Mouse (Mus musculus) urinary bladder, adult 2 months (tissue): ENCODE data around the gene Gm7030. TPM values are rescaled to one million over a fixed set of nuclear protein-coding genes. Genes with fewer than 3 reads are reported as not detected.
A peak's percentile ranks its signal among the peaks of the same experiment; 100 is the strongest.
"Not testable (repeated sequence)": the region's sequence is repeated elsewhere in the genome, so short reads cannot be mapped to it uniquely, and the experiment has no call there.

Source experiments
- DNase-seq: peaks from one replicate; pipeline ENCODE4 v3.0.0; 2022; ENCODE audit warnings: low spot score
- polyA plus RNA-seq: library from polyadenylated mRNA; depleted of rRNA; stranded (reverse); fragments of >200 nt; gene quantifications from 2 replicates; pipeline ENCODE4 v1.2.3, GENCODE M21; 2012; rRNA removed

Gene Gm7030
- polyA plus RNA-seq, 1 experiment = not detected

- DNase-seq = not testable (repeated sequence)
Measured at GRCm38 (mm10) chr17:36082519-36083232, 46.5 kb downstream of the Gm7030 start.

GRCm38 (mm10) chr17:36081901-36082300, 47.3 kb downstream of the Gm7030 start:
- not testable (repeated sequence) for DNase-seq

GRCm38 (mm10) chr17:36060829-36061228, 68.4 kb downstream of the Gm7030 start:
- peak; percentile 67 for DNase-seq

Other genes with a start within 250 kb of the Gm7030 start
- gene Dhx16, start 249.6 kb downstream of the Gm7030 start, polyA plus RNA-seq = 53.4 and 57.7 TPM in 2 replicates
- gene 2310061I04Rik, start 232.0 kb downstream of the Gm7030 start, polyA plus RNA-seq = 29.6 and 35.9 TPM in 2 replicates
- gene Atat1, start 219.3 kb downstream of the Gm7030 start, polyA plus RNA-seq = 45.9 and 58.8 TPM in 2 replicates
- 77.9 and 90.8 TPM in 2 replicates for gene Mrps18b, start 213.0 kb downstream of the Gm7030 start, polyA plus RNA-seq
- gene Ppp1r10, start 213.0 kb downstream of the Gm7030 start, polyA plus RNA-seq = 25.8 and 26.0 TPM in 2 replicates
- 58.4 and 74.6 TPM in 2 replicates for gene Abcf1, start 159.7 kb downstream of the Gm7030 start, polyA plus RNA-seq
- gene Gnl1, start 149.6 kb downstream of the Gm7030 start, polyA plus RNA-seq = 28.5 and 39.5 TPM in 2 replicates
- gene Prr3, start 149.2 kb downstream of the Gm7030 start, polyA plus RNA-seq = 22.2 and 23.7 TPM in 2 replicates
- gene H2-T24, start 108.9 kb downstream of the Gm7030 start, polyA plus RNA-seq = 1.5 and 2.0 TPM in 2 replicates
- gene H2-T23, start 96.6 kb downstream of the Gm7030 start, polyA plus RNA-seq = 189 and 190 TPM in 2 replicates
- gene H2-T22, start 86.7 kb downstream of the Gm7030 start, polyA plus RNA-seq = 66.8 and 76.7 TPM in 2 replicates
- 0.06 TPM in 1 of 2 replicates, not detected in the other for gene Gm6034, start 86.5 kb downstream of the Gm7030 start, polyA plus RNA-seq
- 0.09 and 0.14 TPM in 2 replicates for gene Gm11127, start 71.1 kb downstream of the Gm7030 start, polyA plus RNA-seq
- gene Gm19684, start 7.7 kb downstream of the Gm7030 start, polyA plus RNA-seq = 0.12 and 0.13 TPM in 2 replicates
- gene Gm8909, start 39.1 kb upstream of the Gm7030 start, polyA plus RNA-seq = 0.04 TPM in 1 of 2 replicates, not detected in the other
- gene H2-T3, start 60.9 kb upstream of the Gm7030 start, polyA plus RNA-seq = 0.03 TPM in 1 of 2 replicates, not detected in the other
- gene Rpp21, start 128.6 kb upstream of the Gm7030 start, polyA plus RNA-seq = 59.0 and 76.1 TPM in 2 replicates
- gene Trim39, start 142.8 kb upstream of the Gm7030 start, polyA plus RNA-seq = 23.9 and 26.8 TPM in 2 replicates
- not detected in 2 replicates for gene H2-M10.2, start 157.1 kb upstream of the Gm7030 start, polyA plus RNA-seq
- gene H2-M10.1, start 196.7 kb upstream of the Gm7030 start, polyA plus RNA-seq = not detected in 2 replicates
- not detected in 2 replicates for gene H2-M10.3, start 239.0 kb upstream of the Gm7030 start, polyA plus RNA-seq